Mouse (Mus musculus): Measurements from ENCODE around the gene Cldn10. TPM values are rescaled to one million over a fixed set of nuclear protein-coding genes. Genes with fewer than 3 reads are reported as not detected.
A peak's percentile ranks its signal among the peaks of the same experiment; 100 is the strongest.

The Cldn10 gene
- 1.5 and 1.7 TPM in 2 replicates for polyA plus RNA-seq (2015; fragmentation: Nextera tagmentation; extraction: Ambion mirVana)

GRCm38 (mm10) chr14:118787621-118788020 is at the start of gene Cldn10:
Gene Cldn10 (plus strand): TSS chr14:118787908.
- Histone ChIP-seq H3K9ac (ENCODE audit: low read depth, low read length) (no peak within 1 kb of the TSS), H3K4me3 (ENCODE audit: low read depth, low read length) (no peak within 1 kb of the TSS), H3K27ac (ENCODE audit: low read depth, low read length) (no peak within 1 kb of the TSS), H3K4me2 (replicated peaks; ENCODE audit: low read depth) (no peak within 1 kb of the TSS), H3K4me1 (replicated peaks; ENCODE audit: control insufficient read depth, insufficient read depth, low read length) (no peaks in the 10 kb centered on the region), H3K36me3 (ENCODE audit: control insufficient read depth, insufficient read depth) (no peaks in the 10 kb centered on the region), H3K9me3 (ENCODE audit: control insufficient read depth) (no peaks in the 10 kb centered on the region), H3K27me3 (replicated peaks; ENCODE audit: control insufficient read depth, insufficient read depth, low read length) (no peaks in the 10 kb centered on the region)
- 76% methylated on average over 4 of the region's 4 CpGs for WGBS
- no peak for TF ChIP-seq CTCF (IDR thresholded peaks at IDR 0.05; ENCODE audit: low read depth)
- ATAC-seq, result no peak

GRCm38 (mm10) chr14:118741780-118742179 is 45.9 kb upstream of the Cldn10 start:
- Histone ChIP-seq H3K4me2 (replicated peaks; ENCODE audit: low read depth) (no peak overlapping the region), H3K27ac (ENCODE audit: low read depth, low read length) (no peak overlapping the region), H3K4me3 (ENCODE audit: low read depth, low read length) (no peak overlapping the region), H3K9me3 (ENCODE audit: control insufficient read depth) (no peaks in the 10 kb centered on the region), H3K36me3 (ENCODE audit: control insufficient read depth, insufficient read depth) (no peaks in the 10 kb centered on the region), H3K27me3 (replicated peaks; ENCODE audit: control insufficient read depth, insufficient read depth, low read length) (no peaks in the 10 kb centered on the region), H3K4me1 (replicated peaks; ENCODE audit: control insufficient read depth, insufficient read depth, low read length) (no peaks in the 10 kb centered on the region), H3K9ac (ENCODE audit: low read depth, low read length) (no peak overlapping the region)
- TF ChIP-seq CTCF (IDR thresholded peaks at IDR 0.05; ENCODE audit: low read depth), result no peak
- ATAC-seq, result no peak

- Histone ChIP-seq H3K4me1 (replicated peaks; ENCODE audit: control insufficient read depth, insufficient read depth, low read length) (no peaks in the 10 kb centered on the region), H3K27ac (ENCODE audit: low read depth, low read length) (no peak overlapping the region), H3K4me2 (replicated peaks; ENCODE audit: low read depth) (no peak overlapping the region), H3K9ac (ENCODE audit: low read depth, low read length) (no peak overlapping the region), H3K36me3 (ENCODE audit: control insufficient read depth, insufficient read depth) (no peaks in the 10 kb centered on the region), H3K9me3 (ENCODE audit: control insufficient read depth) (no peaks in the 10 kb centered on the region), H3K4me3 (ENCODE audit: low read depth, low read length) (no peak overlapping the region), H3K27me3 (replicated peaks; ENCODE audit: control insufficient read depth, insufficient read depth, low read length) (no peaks in the 10 kb centered on the region)
- peak; percentile 62; the same call in 1 of the 2 replicates for ATAC-seq
- 35% methylated on average over 5 of the region's 5 CpGs for WGBS
- TF ChIP-seq CTCF (IDR thresholded peaks at IDR 0.05; ENCODE audit: low read depth), result no peak
Observed at GRCm38 (mm10) chr14:118742862-118743261, 44.8 kb upstream of the Cldn10 start.

- H3K4me2 ChIP-seq (replicated peaks; ENCODE audit: low read depth), result no peak overlapping the region
- ATAC-seq, result peak; percentile 86
- WGBS, result 36% methylated on average over 2 of the region's 2 CpGs
- H3K36me3 ChIP-seq (ENCODE audit: control insufficient read depth, insufficient read depth), result no peaks in the 10 kb centered on the region
- no peak for TF ChIP-seq CTCF (IDR thresholded peaks at IDR 0.05; ENCODE audit: low read depth)
- H3K4me3 ChIP-seq (ENCODE audit: low read depth, low read length), result no peak overlapping the region
- no peaks in the 10 kb centered on the region for H3K4me1 ChIP-seq (replicated peaks; ENCODE audit: control insufficient read depth, insufficient read depth, low read length)
- H3K27me3 ChIP-seq (replicated peaks; ENCODE audit: control insufficient read depth, insufficient read depth, low read length), result no peaks in the 10 kb centered on the region
- H3K9ac ChIP-seq (ENCODE audit: low read depth, low read length), result no peak overlapping the region
- H3K27ac ChIP-seq (ENCODE audit: low read depth, low read length), result no peak overlapping the region; the same call in 1 of the 2 replicates
- no peaks in the 10 kb centered on the region for H3K9me3 ChIP-seq (ENCODE audit: control insufficient read depth)
Observed at GRCm38 (mm10) chr14:118749068-118749467, 38.6 kb upstream of the Cldn10 start.

GRCm38 (mm10) chr14:118749715-118750114 is 38.0 kb upstream of the Cldn10 start:
- no peak overlapping the region for H3K4me2 ChIP-seq (replicated peaks; ENCODE audit: low read depth)
- no peak overlapping the region for H3K4me3 ChIP-seq (ENCODE audit: low read depth, low read length)
- TF ChIP-seq CTCF (IDR thresholded peaks at IDR 0.05; ENCODE audit: low read depth), result no peak
- H3K36me3 ChIP-seq (ENCODE audit: control insufficient read depth, insufficient read depth), result no peaks in the 10 kb centered on the region
- WGBS, result 50% methylated on average over 4 of the region's 4 CpGs
- H3K9ac ChIP-seq (ENCODE audit: low read depth, low read length), result no peak overlapping the region
- H3K4me1 ChIP-seq (replicated peaks; ENCODE audit: control insufficient read depth, insufficient read depth, low read length), result no peaks in the 10 kb centered on the region
- H3K27ac ChIP-seq (ENCODE audit: low read depth, low read length), result no peak overlapping the region
- no peaks in the 10 kb centered on the region for H3K9me3 ChIP-seq (ENCODE audit: control insufficient read depth)
- H3K27me3 ChIP-seq (replicated peaks; ENCODE audit: control insufficient read depth, insufficient read depth, low read length), result no peaks in the 10 kb centered on the region
- no peak for ATAC-seq

- WGBS, result 72% methylated on average over 6 of the region's 6 CpGs
- no peak overlapping the region for H3K4me2 ChIP-seq (replicated peaks; ENCODE audit: low read depth)
- H3K4me1 ChIP-seq (replicated peaks; ENCODE audit: control insufficient read depth, insufficient read depth, low read length), result no peaks in the 10 kb centered on the region
- H3K36me3 ChIP-seq (ENCODE audit: control insufficient read depth, insufficient read depth), result no peaks in the 10 kb centered on the region
- no peaks in the 10 kb centered on the region for H3K27me3 ChIP-seq (replicated peaks; ENCODE audit: control insufficient read depth, insufficient read depth, low read length)
- no peak overlapping the region for H3K4me3 ChIP-seq (ENCODE audit: low read depth, low read length)
- no peak overlapping the region for H3K27ac ChIP-seq (ENCODE audit: low read depth, low read length)
- H3K9ac ChIP-seq (ENCODE audit: low read depth, low read length), result no peak overlapping the region
- no peak for TF ChIP-seq CTCF (IDR thresholded peaks at IDR 0.05; ENCODE audit: low read depth)
- no peaks in the 10 kb centered on the region for H3K9me3 ChIP-seq (ENCODE audit: control insufficient read depth)
- no peak for ATAC-seq
Observed at GRCm38 (mm10) chr14:118750505-118751192, 37.1 kb upstream of the Cldn10 start.
